ENCODE assay signal across 9 mouse cellular contexts in genomic region chr1:131121987-131122386, GRCm38 (mm10). TPM values are rescaled to one million over a fixed set of nuclear protein-coding genes. Genes with fewer than 3 reads are reported as not detected.
DNase-seq lines count a peak whose midpoint lies in the region.
"Had no signal": no experiment of that assay in that cellular context is flagged by ENCODE, and none has a peak within 500 bp of the region (broad histone marks: within the 10 kb centered on the region; RNA-seq: fewer than 3 reads in every experiment).

No protein-coding gene starts in this region.

- H3K9me3 ChIP-seq in embryonic facial prominence, embryonic 10.5 days = no peaks in the 10 kb centered on the region

- no peak overlapping the region for H3K27ac ChIP-seq in embryonic facial prominence, embryonic 10.5 days (replicated peaks)

- no peaks in the 10 kb centered on the region for H3K27me3 ChIP-seq in embryonic facial prominence, embryonic 10.5 days (replicated peaks; ENCODE audit: low read depth, poor library complexity, severe bottlenecking)

- peaks cover 6% of the 10 kb centered on the region for H3K36me3 ChIP-seq in embryonic facial prominence, embryonic 10.5 days (replicated peaks)

- peak; percentile 48 for DNase-seq in adrenal gland, postnatal 14 days
- DNase-seq in adrenal gland, adult 18-20 months (ENCODE audit: low spot score in 2 of 2) = no peak
- peak; percentile 20 for DNase-seq in left cerebral cortex, postnatal 4 days
- DNase-seq in left cerebral cortex, adult 9 months (ENCODE audit: low spot score in 2 of 2) = no peak
- DNase-seq in embryonic facial prominence, embryonic 10.5 days (ENCODE audit: low spot score) = peak; percentile 10
- DNase-seq in thymus, postnatal 0 days (ENCODE audit: low spot score) = peak; percentile 50
- DNase-seq in right cerebral cortex, postnatal 25 days = no peak
- DNase-seq in urinary bladder, adult 2 months (ENCODE audit: low spot score) = no peak
- DNase-seq: layer of hippocampus, postnatal 36 days had no signal

- H3K4me3 ChIP-seq in embryonic facial prominence, embryonic 10.5 days = no peak overlapping the region

- 38% methylated on average over 3 of the region's 3 CpGs for WGBS in embryonic facial prominence, embryonic 10.5 days

- H3K4me1 ChIP-seq in embryonic facial prominence, embryonic 10.5 days = peaks cover 2% of the 10 kb centered on the region

- intact Hi-C loops in left cerebral cortex, postnatal 4 days (cut with DNase I) = no loop called here

RNA-seq across cellular contexts. Expression of gene Dyrk3, which starts 16.2 kb away (rescaled TPM):
- total RNA-seq in adrenal gland, postnatal 14 days (2021) = 5.3 and 7.1 TPM in 2 replicates
- total RNA-seq in adrenal gland, adult 18-20 months (2021) = 1 to 10 TPM; 5.5 to 7.1 TPM
- total RNA-seq in left cerebral cortex, postnatal 4 days (2021) = 10 to 100 TPM; 15.8 to 16.9 TPM
- 8.7 and 9.7 TPM in 2 replicates for polyA plus RNA-seq in embryonic facial prominence, embryonic 10.5 days (2016; fragmentation: Nextera tagmentation; extraction: Ambion mirVana)
- polyA plus RNA-seq in thymus, postnatal 0 days (2015; fragmentation: Nextera tagmentation; extraction: Ambion mirVana) = 1.9 and 2.2 TPM in 2 replicates
- polyA plus RNA-seq in urinary bladder, adult 2 months (2012; rRNA removed) = 0.47 and 0.52 TPM in 2 replicates

RNA-seq across cellular contexts. Expression of gene Mapkapk2, which starts 24.4 kb away (rescaled TPM):
- 159 and 180 TPM in 2 replicates for total RNA-seq in adrenal gland, postnatal 14 days (2021)
- total RNA-seq in adrenal gland, adult 18-20 months (2021) = 100 to 1,000 TPM; 198 to 219 TPM
- total RNA-seq in left cerebral cortex, postnatal 4 days (2021) = 10 to 100 TPM; 32.1 to 35.4 TPM
- polyA plus RNA-seq in embryonic facial prominence, embryonic 10.5 days (2016; fragmentation: Nextera tagmentation; extraction: Ambion mirVana) = 44.4 and 45.4 TPM in 2 replicates
- 26.6 and 30.4 TPM in 2 replicates for polyA plus RNA-seq in thymus, postnatal 0 days (2015; fragmentation: Nextera tagmentation; extraction: Ambion mirVana)
- polyA plus RNA-seq in urinary bladder, adult 2 months (2012; rRNA removed) = 77.4 and 86.8 TPM in 2 replicates

RNA-seq across cellular contexts. Expression of gene Eif2d, which starts 31.0 kb away (rescaled TPM):
- total RNA-seq in adrenal gland, postnatal 14 days (2021) = 42.2 and 43.4 TPM in 2 replicates
- 10 to 100 TPM; 33.7 to 40.4 TPM for total RNA-seq in adrenal gland, adult 18-20 months (2021)
- 10 to 100 TPM; 40.8 to 45.0 TPM for total RNA-seq in left cerebral cortex, postnatal 4 days (2021)
- 66.9 and 70.3 TPM in 2 replicates for polyA plus RNA-seq in embryonic facial prominence, embryonic 10.5 days (2016; fragmentation: Nextera tagmentation; extraction: Ambion mirVana)
- 52.1 and 52.3 TPM in 2 replicates for polyA plus RNA-seq in thymus, postnatal 0 days (2015; fragmentation: Nextera tagmentation; extraction: Ambion mirVana)
- polyA plus RNA-seq in urinary bladder, adult 2 months (2012; rRNA removed) = 39.3 and 45.1 TPM in 2 replicates

Comparison
In these comparisons a context has a peak if more than half of its experiments do, and no peak if none do; other contexts are left out.
1. DNase-seq: peak in adrenal gland, postnatal 14 days (single experiment), left cerebral cortex, postnatal 4 days (single experiment), embryonic facial prominence, embryonic 10.5 days (single experiment) and thymus, postnatal 0 days (single experiment); none in adrenal gland, adult 18-20 months (0 of 2), left cerebral cortex, adult 9 months (0 of 2), right cerebral cortex, postnatal 25 days (single experiment) and urinary bladder, adult 2 months (single experiment).